Mouse (Mus musculus) skeletal muscle tissue, adult 2 months (tissue): ENCODE data around the gene Klf9.
A peak's percentile ranks its signal among the peaks of the same experiment; 100 is the strongest.

ENCODE experiments used
- DNase-seq: peaks from one replicate; pipeline ENCODE4 v3.0.0-alpha.2; 2012; ENCODE audit warnings: low read depth, low spot score

Gene Klf9

GRCm38 (mm10) chr19:23140689-23141317 is at the start of gene Klf9:
Gene Klf9, plus strand, starts transcription at chr19:23141226.
- peak; percentile 99 for DNase-seq

GRCm38 (mm10) chr19:23091586-23091985 is 49.4 kb upstream of the Klf9 start:
- no peak for DNase-seq

GRCm38 (mm10) chr19:23093548-23093947 is 47.5 kb upstream of the Klf9 start:
- no peak for DNase-seq

- DNase-seq: no peak
These were observed 46.1 kb upstream of the Klf9 start for GRCm38 (mm10) chr19:23094906-23095305.

- DNase-seq: no peak
These were observed 34.2 kb upstream of the Klf9 start for GRCm38 (mm10) chr19:23106859-23107258.

GRCm38 (mm10) chr19:23107335-23107734 is 33.7 kb upstream of the Klf9 start:
- no peak for DNase-seq

- DNase-seq: no peak
These were observed 19.2 kb upstream of the Klf9 start for GRCm38 (mm10) chr19:23121875-23122274.

GRCm38 (mm10) chr19:23124023-23124550 is 16.9 kb upstream of the Klf9 start:
- DNase-seq: no peak

- DNase-seq: no peak
These were observed 15.5 kb upstream of the Klf9 start for GRCm38 (mm10) chr19:23125227-23126150.

GRCm38 (mm10) chr19:23129908-23130307 is 11.1 kb upstream of the Klf9 start:
- no peak for DNase-seq

- DNase-seq: no peak
These were observed 8.9 kb upstream of the Klf9 start for GRCm38 (mm10) chr19:23132106-23132635.

GRCm38 (mm10) chr19:23132720-23133426 is 8.2 kb upstream of the Klf9 start:
- no peak for DNase-seq

GRCm38 (mm10) chr19:23133427-23134094 is 7.5 kb upstream of the Klf9 start:
- DNase-seq: no peak

- DNase-seq: peak; percentile 97
These were observed 7.0 kb upstream of the Klf9 start for GRCm38 (mm10) chr19:23134095-23134440.

GRCm38 (mm10) chr19:23134441-23135301 is 6.4 kb upstream of the Klf9 start:
- peak; percentile 98 for DNase-seq

GRCm38 (mm10) chr19:23135349-23136201 is 5.5 kb upstream of the Klf9 start:
- DNase-seq: peak; percentile 99

GRCm38 (mm10) chr19:23136202-23136850 is 4.7 kb upstream of the Klf9 start:
- peak; percentile 84 for DNase-seq

- DNase-seq: no peak
These were observed 3.7 kb upstream of the Klf9 start for GRCm38 (mm10) chr19:23137295-23137694.
